Mouse (Mus musculus): ENCODE measurements around the gene Ano6.
"Not testable (repeated sequence)": the region's sequence is repeated elsewhere in the genome, so short reads cannot be mapped to it uniquely, and the experiment has no call there.

The Ano6 gene

DNA sequence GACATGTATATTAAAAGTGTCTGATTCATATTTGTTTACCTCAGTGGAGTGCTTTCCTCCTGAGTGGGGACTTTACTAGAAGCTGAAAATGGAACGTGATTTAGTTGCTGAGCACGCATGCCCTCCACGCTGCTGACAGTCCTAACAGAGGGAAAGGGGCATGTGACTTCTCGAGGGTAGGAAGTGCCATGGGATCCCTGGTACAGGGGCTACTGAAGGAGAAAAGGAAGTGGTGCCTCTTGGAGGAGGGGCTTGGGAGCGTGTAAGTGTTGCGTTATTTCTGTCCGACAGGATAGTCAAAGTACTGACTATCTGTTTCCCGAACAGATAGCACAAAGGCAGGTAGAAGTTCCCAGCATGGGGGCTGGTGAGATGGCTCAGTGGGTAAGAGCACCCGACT is 31.5 kb downstream of the Ano6 start:
- in situ Hi-C loops (cut with MboI, MseI): no loop called here

DNA sequence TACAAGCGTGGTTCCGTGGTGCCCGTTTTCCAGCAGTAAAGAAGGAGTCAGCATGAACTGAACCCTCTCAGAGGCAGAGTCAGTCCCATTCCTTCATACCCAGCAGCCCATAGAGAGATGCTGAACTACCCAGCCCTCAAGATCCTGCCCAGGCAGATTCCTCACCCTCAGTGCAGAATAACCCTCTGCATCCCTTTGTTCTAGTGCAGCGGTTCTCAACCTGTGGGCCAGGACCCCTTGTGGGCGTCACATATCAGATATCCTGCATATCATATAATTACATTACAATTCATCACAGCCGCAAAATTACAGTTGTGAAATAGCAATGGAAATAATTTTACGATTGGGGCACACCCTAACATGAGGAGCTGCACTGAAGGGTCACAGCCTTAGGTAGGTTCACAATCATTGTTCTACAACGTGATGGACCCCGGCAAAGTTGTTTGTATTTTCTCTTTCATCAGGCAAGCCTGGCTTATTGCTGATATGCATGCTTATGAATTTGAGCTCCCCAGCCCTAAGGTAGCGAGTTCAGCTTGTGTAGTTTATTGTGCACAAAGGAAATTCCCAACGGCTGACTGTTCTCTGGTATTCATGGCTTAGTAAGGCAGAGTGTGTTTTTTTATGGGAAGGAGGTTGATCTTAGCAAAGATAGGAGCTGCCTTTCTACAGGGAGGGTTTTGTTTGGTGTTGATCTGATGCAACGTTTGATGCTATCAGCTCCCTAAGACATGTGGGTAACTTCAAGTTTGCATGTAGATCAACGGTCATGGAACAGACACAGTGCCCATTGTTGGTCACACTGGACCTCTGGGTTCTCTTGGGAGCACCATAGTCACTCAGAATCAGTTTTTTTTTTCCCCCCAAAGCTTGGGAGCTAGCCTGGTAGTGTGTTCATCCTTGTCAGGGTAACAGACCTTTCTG is 33.0 kb downstream of the Ano6 start:
- in situ Hi-C loops (cut with MboI, MseI): no loop called here

DNA sequence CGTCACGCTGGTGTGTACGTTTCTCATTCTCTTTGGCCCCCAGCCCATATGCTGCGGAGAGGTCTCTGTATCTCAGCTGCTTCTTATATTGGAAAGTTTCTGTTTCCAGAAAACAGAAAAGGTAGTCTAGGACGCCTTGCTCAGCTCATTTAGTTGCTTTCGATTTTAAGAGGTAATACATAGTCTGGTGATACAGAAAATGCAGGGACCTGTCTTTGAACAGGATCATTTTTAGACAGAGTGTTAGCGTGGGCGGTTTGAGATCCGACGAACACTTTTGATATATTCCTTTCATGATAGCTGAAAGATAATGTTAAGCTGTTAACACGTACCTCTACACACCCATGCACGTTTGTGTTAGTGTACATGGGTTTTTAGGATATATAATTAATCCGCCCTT is 35.9 kb downstream of the Ano6 start:
- in situ Hi-C loops (cut with MboI, MseI): no loop called here

DNA sequence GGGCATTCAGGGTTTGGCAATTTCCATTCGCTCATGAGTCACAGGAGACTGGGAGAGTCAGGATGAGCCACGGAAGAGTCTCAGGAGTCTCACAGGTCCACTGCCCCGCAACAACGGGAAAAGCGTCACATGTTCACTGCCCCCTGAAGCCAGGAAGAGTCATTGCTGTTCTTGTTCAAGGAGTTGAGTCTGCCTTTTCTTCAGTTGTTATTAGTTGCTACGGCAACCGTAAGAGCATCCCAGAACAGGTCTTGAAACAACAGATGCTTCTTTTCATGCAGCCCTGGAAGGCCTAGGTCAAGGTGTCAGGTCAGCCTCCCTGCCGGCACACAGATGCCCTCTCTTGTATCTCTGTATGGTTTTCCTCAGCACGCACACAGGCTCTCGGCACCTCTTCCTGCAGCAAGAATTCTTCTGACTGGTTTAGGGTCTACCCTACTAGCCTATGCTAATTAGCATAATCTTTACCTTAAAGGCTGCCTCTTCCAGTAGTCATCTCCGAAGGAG is 36.9 kb downstream of the Ano6 start:
- in situ Hi-C loops (cut with MboI, MseI): no loop called here

DNA sequence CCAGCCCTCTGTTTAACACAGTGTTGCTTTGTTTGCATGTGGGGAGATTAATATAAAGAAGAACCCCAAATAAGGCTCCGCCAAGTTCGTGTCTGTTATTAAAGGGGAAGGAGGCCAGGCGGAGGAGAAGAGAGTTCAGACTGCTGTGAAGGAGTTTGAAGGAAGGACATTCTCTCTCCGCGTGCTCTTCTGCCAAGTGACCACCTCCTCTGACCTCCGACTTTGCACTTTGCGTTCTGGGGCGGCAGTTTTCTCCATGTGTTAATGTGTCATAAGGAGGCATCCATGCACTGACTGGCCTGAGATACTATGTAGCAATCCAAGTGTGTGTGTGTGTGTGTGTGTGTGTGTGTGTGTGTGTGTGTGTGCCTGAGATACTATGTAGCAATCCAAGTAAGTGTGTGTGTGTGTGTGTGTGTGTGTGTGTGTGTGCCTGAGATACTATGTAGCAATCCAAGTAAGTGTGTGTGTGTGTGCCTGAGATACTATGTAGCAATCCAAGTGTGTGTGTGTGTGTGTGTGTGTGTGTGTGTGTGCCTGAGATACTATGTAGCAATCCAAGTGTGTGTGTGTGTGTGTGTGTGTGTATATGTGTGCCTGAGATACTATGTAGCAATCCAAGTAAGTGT is 37.5 kb downstream of the Ano6 start:
- in situ Hi-C loops (cut with MboI, MseI): not testable (repeated sequence)

DNA sequence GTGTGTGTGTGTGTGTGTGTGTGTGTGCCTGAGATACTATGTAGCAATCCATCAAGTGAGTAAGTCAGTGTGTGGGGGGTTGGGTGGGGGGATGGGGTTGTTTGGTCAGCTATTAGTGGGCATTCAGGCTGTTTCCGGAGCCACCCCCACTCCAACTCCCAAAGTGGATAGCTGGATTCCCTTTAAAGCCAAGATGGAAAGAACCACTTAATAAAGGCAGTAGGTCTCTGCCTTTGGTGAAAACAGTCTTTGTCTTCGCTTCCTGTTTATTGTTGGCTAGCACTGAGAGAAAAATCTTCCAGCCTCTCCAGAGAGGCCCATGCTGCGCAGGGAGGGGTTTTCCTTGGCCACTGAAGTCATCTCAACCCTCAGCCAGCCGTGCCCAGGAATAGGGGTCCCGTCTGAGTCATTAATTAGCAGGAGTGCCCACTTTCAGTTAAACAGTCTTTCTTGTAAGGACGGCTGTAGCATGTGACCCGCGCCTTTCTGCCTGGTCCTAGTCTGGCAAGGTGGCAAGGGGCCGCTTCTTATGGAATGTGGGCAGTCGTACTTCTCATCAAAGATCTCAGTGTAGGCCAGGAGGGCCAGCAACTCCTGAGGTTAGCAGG is 38.1 kb downstream of the Ano6 start:
- in situ Hi-C loops (cut with MboI, MseI): no loop called here

DNA sequence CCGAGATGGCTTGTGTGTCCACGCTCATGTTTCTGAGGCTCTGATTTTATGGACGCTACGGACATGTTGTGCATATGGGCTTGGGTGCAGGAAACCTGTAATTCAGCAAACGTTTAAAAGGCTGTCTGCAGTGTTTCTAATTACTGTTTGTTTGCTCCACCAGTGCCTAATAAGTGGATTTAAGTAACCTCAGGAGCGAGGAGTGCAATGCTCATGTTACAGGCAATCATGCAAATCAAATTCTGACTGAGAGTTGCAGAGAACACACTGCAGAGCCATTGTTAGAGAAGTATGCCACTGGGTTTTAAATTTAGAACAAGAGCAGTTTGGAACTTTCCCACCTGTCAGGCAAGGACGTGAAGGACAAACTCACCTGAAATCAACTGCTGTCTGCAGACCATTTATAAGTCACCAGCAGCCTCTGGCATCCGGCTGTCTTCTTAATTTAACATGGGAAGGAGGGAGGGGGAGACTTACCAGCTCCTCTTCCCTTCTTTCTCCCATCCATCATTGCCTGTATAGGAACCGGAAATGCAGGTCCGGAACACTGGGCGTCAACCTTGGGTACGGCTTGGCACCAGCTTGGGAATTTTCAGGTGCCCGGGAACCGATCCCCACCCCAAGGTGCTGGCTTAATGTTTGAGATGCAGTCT is 39.0 kb downstream of the Ano6 start:
- in situ Hi-C loops (cut with MboI, MseI): loop anchor here in 1 of 2 experiments (5.0 kb wide), 1 partner anchor 37 kb away; the partner anchor contains the start of gene Ano6

DNA sequence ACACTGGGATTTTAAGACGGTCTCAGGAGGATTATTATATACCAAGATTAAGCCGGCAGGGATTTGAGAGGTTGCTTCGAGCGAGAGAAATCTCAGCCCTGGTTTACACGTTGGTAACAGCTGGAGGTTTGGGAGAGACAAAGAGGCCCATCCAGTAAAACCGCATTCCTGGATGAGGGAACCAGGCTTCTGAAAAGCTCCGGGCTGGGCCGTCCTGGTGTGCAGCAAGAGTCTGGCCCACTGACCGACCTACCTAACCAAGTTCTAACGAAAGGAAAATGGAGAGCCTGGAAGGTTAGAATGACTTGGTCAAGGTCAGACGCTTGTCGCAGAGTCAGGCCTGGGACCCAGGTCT is 39.5 kb downstream of the Ano6 start:
- in situ Hi-C loops (cut with MboI, MseI): loop anchor here in 1 of 2 experiments (5.0 kb wide), 1 partner anchor 38 kb away; the partner anchor contains the start of gene Ano6

DNA sequence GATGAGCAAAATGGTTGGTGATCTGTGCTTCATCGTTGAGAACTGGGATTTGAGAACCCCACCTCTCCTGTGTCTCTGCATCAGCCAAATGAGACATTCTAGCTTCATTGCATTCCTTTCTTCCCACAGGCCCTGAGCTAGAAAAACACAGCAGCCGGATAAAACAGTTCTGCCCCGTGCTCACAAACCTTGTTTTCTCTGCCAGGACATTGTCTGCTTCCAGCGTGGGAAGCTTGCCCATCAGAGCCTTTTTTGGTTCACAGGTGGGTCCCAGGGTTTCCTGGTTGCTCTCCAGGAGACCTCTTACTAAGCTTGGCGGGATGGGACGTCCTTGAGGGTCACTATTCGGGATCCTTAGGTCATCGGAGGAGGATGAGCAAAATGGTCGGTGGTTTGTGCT is 42.6 kb downstream of the Ano6 start:
- in situ Hi-C loops (cut with MboI, MseI): loop anchor here in 1 of 2 experiments (5.0 kb wide), 1 partner anchor 41 kb away; the partner anchor contains the start of gene Ano6

DNA sequence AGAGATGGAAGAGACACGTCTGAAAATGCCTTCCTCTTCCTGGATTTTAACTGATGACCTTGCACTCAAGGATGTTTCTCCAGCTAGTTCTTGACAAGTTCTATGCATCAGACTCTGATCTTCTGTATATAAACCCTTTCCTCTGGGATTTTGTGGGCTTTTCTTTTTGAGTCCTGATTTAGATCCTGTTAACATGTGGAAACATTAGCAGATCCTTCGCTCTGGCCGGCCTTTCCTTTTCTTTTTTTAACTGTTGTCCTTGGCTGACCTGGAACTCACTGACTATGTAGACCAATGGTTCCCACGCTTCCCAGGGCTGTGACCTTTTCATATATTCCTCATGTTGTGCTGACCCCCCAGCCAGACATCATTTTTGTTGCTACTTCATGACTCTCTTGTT is 45.4 kb downstream of the Ano6 start:
- in situ Hi-C loops (cut with MboI, MseI): no loop called here

DNA sequence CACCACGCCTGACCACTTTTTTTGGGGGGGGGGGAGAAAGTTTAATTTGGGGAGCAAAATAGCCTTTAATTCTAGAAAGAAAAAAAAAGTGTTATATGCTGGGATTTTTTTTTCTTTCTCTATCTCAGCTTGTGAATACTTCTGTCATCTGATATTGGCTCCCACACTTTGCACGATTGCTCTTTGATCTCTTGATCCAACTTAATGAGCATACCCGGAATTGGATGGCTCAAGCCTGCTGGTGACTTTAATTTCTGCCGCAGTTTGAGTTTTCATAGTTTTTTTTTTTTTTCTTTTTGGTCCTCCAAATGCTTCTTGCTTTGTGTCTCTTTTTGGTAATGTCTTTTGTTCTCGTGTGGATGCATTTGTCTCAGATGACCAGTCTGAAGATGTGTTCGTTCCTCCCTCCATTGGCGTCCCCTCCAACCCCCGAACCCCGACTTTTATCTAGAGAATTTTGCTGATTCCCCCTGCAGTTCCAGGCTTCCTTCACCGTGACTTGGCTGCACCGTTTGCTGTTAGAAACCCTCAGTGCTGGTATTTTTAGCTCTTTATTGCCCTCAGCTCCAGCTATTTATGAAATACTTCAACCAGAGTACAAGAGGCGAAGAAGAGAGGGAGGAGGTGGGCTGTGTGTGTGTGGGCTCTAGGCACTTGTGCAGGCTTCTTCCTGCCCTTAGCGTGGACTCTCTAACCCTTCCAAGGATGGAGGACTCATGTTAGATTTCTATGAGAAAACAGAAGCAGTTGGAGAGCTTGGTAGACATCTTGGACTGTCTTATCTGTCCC is 46.2 kb downstream of the Ano6 start:
- in situ Hi-C loops (cut with MboI, MseI): no loop called here

DNA sequence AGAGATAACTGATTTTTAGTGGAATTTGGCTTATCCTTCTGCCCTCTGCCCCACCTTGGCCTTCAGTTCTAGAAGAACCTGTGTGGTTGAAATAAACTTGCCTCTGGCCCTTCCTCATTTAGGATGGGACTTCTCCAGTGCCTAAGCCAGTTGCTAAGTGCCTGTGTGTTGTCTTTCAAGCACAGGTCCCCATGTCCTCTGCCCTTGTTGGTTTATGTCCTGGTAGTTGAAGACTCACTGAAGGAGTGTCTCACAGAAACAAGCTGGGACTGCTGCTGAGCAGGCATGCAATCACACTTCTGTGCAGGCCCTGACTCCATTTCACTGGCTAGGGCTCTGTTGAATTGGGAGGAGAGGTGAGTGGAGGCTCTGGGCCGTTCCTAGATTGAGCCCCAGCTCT is 46.9 kb downstream of the Ano6 start:
- in situ Hi-C loops (cut with MboI, MseI): no loop called here

DNA sequence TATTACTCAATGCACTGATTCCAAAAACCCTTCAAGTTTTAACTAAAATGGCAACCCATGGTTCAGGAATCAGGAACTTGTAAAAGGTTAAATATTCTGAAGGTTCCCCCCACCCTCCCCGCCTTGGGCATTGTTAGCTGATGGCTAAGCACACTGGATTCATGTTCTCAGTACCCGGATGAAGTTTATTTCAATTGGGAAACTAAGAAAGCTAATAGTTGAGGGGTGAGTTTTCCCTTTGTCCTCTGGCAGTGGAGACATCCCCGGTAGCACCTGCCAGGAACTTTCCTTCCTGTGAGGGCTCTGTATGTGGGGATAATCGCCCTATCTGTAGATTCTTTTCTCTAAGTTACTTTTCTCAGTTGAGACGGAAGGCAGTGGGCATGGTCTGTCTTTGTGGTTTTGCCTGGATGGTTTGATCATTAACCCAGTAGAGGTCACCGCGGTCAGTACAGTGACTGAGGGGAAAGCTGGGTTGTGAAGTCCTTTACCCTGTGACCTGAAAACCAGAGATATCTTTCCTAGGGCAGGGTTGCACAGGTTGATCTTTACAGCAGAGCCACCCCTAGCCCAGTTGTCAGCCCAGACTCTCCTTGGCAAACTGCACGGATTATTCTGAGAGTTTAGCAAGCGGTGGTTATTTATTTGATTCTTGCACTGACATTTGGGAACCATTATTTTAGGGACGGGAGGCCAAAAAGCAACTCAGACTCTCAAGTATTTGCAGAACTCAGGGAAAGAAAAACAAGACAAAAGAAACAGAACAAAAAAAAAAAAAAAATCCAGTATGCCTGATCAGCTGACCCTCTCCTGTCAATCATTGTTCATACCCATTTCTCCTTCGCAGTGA is 47.8 kb downstream of the Ano6 start:
- in situ Hi-C loops (cut with MboI, MseI): no loop called here

DNA sequence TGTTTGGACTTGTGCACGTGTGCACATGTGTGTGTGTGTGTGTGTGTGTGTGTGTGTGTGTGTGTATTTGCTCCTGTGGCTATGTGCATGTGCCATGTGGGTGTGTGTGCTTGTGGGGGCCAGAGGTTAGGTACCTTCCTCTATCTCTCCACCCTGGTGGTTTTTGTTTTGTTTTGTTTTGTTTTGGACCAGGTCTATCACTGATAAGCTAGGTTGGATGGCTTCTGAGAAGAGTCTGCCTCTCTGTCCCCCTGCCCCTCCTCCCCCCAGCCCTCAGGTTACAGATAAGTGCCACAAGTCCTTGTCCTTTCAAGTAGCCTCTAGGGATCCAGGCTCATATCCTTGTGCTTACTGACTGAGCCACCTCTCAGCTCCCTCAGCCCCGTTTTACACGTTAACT is 49.1 kb downstream of the Ano6 start:
- in situ Hi-C loops (cut with MboI, MseI): loop anchor here in 1 of 2 experiments (10.0 kb wide), 1 partner anchor 1015 kb away; no protein-coding TSS in a partner anchor

DNA sequence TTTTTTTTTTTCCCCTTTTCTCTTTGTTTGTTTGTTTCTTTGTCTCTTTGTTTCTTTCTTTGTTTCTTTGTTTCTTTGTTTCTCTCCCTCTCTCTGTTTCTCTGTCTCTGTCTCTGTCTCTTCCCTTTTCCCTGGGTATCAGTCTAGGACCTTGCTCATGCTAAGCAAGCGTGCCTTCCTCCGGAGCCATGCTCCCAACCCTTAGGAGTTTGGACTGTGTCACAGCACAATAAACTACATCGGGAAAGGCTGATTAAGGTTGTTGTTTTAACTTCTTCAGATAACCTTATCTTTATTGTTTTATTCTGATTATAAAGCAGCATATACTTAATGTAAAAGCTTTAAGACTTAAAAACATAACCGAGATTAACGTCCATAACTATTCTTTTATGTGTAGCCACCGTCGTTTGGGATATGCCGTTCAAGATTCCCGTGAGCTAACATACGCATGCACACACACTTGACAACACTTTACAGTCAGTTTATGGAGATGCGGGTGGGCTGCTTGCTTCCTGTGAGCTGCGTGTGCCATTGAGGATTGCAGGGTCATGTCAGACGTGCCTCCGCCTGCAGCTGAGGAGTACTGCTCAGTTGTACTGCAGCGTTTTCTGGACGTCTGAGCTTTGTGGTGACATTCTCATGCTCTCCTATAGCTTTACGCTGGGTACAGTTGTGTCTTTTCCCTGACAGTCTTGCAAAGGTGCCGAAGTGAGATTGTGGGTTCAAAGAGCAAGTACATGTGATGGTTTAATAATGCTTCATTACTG is 52.7 kb downstream of the Ano6 start:
- in situ Hi-C loops (cut with MboI, MseI): loop anchor here in 1 of 2 experiments (10.0 kb wide), 1 partner anchor 1019 kb away; no protein-coding TSS in a partner anchor

DNA sequence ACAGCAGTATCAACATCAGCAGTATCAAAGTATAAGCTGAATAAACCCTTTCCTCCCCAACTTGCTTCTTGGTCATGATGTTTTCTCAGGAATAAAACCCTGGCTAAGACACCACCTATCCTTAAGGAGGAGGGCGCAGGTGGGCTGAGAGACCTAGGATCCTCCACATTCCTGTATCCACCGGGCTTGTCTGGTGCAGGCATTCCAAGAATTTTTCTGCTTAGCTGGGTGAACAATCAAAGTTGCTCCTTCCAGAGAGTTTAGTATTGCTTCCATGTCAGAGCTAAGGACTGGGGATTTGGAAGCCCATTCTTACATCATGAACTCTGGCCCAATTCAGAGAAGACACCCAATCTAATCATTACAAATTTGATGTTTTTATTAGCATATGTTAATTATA is 53.8 kb downstream of the Ano6 start:
- in situ Hi-C loops (cut with MboI, MseI): loop anchor here in 1 of 2 experiments (10.0 kb wide), 1 partner anchor 1020 kb away; no protein-coding TSS in a partner anchor

DNA sequence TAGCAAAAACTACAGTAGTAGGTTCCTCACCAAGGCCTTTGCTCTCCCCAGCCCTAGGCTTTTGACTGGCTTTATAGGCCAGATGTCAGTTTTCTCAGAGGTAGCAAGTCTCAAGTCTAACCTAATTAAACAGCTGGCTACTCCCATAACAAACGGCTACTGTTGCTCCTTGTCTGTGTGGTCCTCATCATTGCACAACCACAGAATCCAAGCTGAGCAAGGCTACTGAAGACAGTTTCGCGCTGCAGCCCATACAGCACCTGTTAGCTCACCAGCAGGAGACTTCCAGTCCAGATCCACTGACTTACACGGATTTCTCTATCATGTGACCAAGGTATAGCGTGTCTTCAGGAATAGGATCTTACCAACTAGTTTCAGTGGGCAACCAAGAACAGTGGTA is 55.5 kb downstream of the Ano6 start:
- in situ Hi-C loops (cut with MboI, MseI): loop anchor here in 1 of 2 experiments (10.0 kb wide), 1 partner anchor 1021 kb away; no protein-coding TSS in a partner anchor

DNA sequence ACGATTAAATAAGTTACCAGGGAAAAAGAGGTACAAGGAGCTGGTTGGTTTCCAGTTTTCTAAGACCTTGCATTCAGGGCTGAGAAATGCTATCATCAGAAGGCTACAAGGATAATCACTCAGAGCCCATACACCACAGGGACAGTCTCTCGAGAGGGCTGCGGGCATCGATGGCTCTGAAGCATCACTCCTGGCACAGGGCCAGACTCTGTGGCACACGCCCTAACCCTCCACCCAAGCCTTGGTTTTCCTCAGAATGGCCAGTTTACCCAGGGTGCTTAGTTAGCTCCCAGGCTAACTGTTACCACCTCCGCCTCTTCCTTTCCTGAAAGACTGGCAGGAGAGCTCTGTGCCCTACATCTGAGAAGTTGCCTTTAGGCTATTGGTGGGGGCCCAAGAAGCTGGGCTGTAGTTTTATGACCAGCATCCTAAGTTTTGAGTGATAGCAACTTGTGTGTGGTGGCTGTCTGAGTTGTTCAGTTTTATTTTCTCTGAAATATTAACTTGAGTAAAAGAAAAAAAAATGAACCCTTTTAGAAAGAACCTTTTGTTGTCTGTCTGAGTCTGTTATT is 57.9 kb downstream of the Ano6 start:
- in situ Hi-C loops (cut with MboI, MseI): loop anchor here in 1 of 2 experiments (10.0 kb wide), 1 partner anchor 1024 kb away; no protein-coding TSS in a partner anchor
